Mouse (Mus musculus) embryo, embryonic 10 days (tissue): ENCODE measurements at regions not wholly inside any gene's neighbourhood (a gene's known extent, or its start where the extent isn't known, plus 50 kb on each side); places are given as distances from the start of the nearest gene placed in this dataset.
A peak's percentile ranks its signal among the peaks of the same experiment; 100 is the strongest.

Experiments used
- DNase-seq: peaks from one replicate; pipeline ENCODE4 v3.0.0-alpha.2; 2015; ENCODE audit warnings: low spot score

DNA sequence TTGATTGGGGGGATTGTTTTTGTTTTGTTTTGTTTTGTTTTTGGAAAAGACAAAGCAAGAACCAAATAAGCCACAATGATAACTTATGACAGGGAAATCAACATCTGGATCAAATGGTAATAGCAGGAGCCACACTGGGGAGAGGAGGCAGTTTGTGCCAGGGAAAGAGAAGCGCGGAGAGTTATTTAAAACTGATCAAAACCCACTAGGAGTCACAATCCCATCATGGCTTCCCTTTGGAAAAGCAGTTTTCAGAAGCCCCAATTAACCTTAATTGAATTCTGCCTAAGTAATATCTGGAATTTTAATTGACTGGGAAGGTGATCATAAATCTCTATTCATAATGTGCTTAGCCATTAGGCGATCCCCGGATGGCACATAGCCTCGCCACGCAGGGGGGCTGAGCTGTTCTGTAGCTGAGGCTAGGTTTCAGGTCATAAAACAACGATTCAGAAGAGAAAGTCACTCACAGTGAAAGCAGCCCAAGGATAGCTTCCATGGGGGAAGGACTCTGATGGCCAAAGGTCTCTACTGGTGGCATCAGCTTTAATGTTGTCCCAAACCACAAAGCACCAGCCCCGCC is 86.4 kb upstream of the Noct start:
- no peak for DNase-seq

GRCm38 (mm10) chr3:51145985-51146384 is 78.3 kb upstream of the Noct start:
- no peak for DNase-seq

GRCm38 (mm10) chr3:51150012-51150411 is 74.2 kb upstream of the Noct start:
- DNase-seq: no peak

DNA sequence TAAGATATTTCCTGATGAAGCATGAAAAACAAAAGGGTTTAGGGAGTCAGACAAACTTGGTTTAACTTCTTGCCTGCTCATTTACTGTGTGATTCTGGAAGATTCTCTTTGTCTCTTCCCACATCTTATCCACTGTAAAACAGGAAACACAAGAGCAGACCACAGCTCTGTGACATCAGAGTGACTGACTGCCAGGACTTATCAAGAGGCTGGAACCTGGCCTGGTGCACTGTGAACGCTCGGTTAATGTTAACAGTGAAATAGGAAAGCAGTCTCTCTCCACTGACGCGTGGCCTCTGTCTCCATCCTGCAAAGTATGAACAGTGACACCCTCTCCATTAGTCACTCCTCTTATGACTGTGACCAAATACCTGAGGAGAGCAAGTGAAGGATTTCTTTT is 73.1 kb upstream of the Noct start:
- DNase-seq: no peak

- DNase-seq: no peak
Measured at GRCm38 (mm10) chr3:51155621-51156020, 68.6 kb upstream of the Noct start.

GRCm38 (mm10) chr3:51156386-51157290 is 67.6 kb upstream of the Noct start:
- peak; percentile 82 for DNase-seq

GRCm38 (mm10) chr3:51157291-51157650 is 67.0 kb upstream of the Noct start:
- no peak for DNase-seq

DNA sequence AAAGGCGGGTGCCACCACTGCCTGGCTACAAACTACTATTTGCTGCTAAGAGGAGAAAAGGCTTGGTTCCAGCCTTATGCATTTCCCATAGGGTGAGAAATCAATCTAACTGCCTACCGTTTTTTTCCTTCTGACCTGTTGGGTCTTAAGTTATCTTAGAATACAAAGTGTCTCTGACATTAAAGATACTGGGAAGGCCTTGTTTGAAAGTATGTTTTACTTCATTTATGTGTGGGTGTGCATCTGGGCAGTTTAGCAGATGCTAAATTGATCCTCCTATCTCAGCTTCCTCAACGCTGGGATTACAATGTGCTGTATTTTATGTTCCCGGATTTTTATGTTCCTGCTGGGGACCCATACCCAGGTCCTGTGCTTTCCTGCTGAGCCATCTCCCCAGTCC is 65.8 kb upstream of the Noct start:
- no peak for DNase-seq

DNA sequence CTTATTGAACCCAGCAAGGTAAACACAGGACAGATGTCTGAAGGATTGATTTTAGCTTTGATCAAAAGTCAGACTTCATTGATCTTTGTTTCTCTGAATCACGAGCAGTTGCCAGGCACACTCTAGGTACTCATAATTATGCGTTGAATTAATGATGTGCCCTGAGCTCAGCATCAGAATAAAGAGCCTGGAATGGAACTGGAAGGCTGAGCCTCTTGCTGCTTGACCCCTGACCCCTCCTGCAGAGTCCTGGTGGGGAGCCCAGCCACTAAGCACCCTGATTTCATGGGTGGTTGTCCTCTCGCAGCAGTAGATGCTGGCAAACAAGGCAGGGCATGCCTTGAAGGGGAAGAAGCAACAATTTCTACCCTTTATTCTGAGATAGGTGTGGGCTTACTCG is 64.9 kb upstream of the Noct start:
- DNase-seq: peak; percentile 11

DNA sequence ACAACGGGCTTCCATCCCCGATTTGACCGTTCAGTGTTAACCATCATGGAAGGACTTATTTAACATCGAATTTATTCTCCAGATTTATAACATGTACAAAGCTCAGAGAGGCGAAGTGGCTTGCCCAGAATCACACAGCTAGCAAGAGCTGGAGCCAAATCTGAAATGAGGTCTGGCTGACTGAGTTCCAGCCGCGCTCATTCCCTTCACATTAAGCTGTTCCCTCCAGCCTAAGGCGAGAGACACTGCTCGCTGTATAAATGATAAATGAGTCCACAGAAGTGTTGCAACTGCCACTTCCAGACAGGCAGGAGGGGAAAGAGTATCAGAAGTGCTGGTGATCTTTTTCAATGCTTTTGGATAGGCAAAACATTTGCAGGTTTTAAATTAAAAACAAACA is 64.4 kb upstream of the Noct start:
- peak; percentile 40 for DNase-seq

DNA sequence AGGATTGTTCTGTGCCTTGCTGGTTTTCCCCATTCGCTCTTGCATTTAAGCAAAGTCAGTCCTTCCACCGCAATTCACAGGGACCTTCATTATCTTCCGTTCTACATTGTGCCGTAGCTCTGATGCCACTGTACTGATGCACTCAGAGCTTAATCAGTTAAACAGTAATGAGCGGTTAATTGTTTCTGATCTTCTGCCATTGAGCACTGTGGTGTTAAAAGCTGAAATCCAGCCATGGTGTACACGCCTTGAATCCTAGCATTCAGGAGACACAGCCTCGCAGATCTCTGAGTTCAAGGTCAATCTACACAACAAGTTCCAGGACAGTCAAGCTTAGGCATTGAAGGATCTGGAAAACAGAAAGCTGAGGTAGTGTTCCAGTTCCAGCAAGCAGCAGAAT is 63.6 kb upstream of the Noct start:
- no peak for DNase-seq

- DNase-seq: no peak
Measured at GRCm38 (mm10) chr3:51169150-51169925, 54.9 kb upstream of the Noct start.

- DNase-seq: peak; percentile 91
Measured at GRCm38 (mm10) chr3:51170225-51170852, 53.9 kb upstream of the Noct start.
